Mouse (Mus musculus): Measurements from ENCODE around the gene Cnih3.

Cnih3 gene

DNA sequence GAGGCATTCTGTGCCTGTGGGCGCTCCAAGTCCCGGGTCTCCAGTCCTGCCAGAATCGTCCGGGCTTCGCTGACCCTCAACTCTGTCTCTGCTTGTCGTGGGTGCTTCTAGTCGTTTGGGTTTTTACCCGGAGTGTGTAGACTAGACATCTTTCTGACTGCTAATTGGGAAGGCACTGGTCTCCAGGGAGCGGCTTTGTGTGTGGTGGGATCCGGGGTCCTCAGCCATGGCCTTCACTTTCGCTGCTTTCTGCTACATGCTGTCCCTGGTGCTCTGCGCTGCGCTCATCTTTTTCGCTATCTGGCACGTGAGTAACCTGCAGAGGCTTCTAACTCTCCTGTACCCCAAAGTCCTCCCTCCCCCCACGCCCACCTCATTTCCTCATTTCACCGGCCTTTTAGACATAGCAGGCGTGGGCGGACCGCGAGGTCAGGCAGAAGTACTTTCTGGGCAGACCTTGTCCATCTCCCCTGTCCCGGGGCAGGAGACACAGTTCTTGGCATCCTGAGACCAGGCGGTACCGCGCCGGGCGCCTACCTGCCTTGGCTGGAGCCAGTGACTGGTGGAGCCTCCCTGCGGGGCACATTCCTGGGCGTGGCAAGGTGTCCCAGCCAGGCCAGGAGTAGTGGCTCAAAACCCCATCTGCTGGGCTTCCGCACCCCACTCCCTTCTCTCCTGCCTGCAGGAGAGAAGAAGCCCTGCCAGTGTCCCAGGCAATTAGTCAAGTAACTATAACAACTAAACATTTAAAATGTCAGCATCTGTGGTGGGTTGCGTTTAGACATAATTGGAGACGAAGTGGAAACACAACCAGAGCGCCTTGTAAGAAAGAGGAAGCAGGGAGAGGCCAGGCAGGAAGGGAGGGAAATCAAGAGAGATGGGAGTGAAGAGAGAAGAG, 1.0 kb downstream of the Cnih3 start:
- no peak for DNase-seq (ENCODE audit: low spot score in 2 of 2)

DNA sequence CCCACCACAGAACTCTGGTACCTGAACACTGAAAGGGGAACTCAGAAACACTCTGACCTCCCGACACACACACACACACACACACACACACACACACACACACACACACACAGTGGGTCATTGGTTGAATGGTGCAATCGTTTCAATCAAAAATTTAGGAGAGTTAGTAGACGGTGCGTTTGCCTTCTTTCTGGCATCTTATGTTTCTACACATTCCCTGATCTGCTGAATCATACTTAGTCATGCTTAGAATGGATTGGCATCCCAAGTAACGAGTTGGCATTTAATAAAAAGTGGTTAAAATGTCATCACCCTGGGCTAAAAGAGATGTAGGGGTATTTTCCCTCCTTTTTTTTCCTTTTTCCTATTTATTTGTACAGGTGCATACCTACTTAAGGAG, 3.3 kb downstream of the Cnih3 start:
- no peak for DNase-seq (ENCODE audit: low spot score in 2 of 2)

DNA sequence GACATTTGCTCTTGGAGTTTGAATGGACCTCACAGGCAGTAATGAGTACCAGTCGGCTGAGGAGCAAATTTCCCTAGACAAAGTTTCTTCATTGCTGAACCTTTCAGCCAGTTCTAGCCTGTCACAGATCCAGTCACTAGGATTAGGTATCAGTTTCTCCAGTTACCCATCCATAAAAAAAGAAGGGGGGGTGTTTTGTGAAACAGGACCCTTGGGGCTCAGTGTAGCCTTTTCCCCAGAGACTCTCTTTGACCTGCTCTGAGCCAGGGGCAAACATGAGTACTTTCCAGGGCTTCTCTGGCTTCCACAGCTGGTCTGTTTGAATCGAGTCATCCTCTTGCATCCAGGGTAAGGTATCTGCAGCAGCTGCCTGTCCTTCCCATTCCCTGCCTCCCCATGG, 5.4 kb downstream of the Cnih3 start:
- DNase-seq (ENCODE audit: low spot score in 2 of 2): no peak

DNA sequence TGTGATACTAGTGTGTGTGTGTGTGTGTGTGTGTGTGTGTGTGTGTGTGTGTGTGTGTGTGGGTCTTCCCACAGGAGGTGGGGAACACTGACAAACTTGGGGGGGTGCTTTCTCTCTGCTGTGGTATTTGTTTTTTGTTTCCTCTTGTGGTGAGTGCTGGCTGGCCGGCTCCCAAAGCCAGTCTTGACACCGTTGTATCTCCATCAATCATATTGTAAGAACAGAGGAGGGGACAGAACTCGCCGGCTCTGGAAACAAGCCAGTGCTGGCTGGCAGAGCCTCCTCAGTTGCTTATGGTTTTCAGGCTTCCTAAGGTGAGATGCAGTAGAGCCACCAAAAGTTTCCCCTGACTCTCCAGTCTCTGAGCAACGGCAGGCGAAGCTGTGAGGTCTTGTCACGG, 6.1 kb downstream of the Cnih3 start:
- DNase-seq (ENCODE audit: low spot score in 2 of 2): no peak

DNA sequence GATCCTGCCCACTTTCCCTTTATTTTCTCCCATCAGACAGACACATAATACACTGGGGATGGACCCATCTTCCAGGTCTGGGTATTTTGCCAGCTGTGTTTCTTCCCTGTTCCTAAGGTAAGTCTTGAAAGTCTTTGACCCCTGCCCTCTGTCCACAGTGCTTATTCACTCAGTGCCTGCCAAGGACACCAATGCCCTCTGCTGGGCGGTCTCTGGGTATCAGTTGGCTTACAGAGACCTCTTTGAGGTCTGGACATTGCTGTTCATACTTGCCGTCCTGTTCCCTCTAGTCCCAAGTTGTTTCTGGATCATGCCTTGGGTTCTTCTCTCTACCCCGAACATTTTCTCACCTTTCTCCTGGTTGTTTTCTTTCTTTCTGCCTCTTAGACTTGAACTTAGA, 8.3 kb downstream of the Cnih3 start:
- no peak for DNase-seq (ENCODE audit: low spot score in 2 of 2)

DNA sequence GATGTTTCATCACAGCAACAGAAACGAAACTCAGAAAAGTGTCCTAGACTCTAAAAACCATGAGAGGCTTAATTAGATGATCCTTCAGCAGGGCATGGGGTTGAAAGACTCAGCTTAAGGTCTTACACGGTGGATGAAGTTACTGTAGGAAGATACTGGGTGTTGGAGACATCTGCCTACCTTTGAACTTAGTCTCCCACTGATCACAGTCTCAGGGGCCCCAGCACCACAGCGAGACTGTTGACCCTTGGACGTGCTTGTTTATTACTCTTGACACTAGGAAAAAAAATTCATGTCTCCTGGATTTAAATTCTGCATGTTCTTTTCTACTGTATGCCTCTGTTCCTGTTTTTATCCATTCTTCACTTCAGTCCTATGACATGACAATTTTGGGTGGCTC, 11.6 kb downstream of the Cnih3 start:
- DNase-seq (ENCODE audit: low spot score in 2 of 2): no peak

DNA sequence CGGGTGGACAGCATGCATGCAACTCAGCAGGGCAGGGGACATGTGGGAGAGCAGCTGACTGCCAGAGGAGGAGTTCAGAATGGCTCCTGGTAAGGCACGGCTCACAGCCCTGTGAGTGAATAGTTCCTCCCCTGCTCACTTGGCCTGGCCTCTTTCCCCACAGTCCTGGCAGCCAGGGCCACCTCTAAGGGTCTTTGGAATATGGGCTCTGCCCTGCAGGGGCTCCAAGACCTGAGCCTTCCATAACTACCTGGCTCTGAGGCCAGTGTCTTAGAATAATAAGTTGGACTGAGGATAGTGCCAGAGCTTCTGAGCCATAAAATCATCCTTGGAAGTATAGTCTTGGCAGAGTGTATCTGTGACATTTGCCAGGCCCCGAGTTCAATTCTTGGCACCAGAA, 12.9 kb downstream of the Cnih3 start:
- no peak for DNase-seq (ENCODE audit: low spot score in 2 of 2)

DNA sequence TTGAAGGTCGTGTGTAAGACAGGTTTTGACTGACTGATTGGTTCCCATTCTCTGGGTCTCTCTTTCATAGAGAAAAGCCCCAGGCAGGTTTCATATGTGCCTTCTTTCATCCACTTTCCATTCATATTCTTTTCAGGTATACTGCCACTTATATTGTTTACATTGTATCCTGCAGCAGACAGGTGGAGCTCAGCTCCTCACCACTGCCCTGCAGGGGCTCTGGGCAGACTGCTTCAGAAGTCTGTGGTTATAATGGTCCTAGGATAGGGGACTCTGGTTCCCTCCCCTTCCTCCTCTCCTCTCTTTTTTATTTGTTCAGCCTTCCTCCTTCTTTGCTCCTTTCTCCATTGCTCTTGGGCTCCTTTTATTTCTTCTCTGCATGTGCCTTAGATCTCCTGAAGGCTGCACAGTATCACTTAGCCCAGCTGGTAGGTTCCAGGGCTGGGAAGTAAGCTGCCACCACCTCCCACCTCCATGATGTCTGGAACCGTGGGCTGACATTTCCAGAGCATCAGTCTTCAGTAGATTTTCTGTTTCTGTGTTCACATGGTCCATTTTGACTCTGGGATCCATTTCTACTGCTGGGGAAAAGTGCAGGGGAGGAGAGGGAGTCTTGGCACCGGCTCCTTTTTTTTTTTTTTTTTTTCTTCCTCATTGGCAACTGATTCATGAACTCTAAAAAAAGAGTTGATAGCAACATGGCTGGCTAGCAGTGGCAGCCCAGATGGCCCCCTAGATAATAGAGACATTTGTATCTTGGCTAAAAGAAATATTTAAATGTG, 16.6 kb downstream of the Cnih3 start:
- DNase-seq (ENCODE audit: low spot score in 2 of 2): no peak

DNA sequence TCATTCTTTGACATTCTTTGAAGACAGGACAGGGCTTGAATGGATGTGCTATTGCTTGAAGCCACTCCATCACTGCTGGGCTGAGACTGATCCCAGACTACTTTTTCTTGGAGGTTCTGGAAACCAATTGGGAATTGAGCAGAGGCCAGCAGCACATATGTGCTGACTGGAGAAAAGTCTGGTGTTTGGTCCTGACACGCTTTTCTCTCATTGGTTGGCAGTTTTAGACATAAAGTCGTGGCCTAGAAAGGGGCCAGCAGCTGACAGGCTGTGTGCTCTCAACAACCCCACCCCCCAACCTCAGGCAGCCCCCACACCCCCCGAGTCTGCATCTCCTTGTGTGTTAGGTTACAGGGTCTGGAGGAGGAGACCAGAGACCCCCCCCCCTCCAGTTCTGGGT, 17.9 kb downstream of the Cnih3 start:
- DNase-seq (ENCODE audit: low spot score in 2 of 2): no peak

DNA sequence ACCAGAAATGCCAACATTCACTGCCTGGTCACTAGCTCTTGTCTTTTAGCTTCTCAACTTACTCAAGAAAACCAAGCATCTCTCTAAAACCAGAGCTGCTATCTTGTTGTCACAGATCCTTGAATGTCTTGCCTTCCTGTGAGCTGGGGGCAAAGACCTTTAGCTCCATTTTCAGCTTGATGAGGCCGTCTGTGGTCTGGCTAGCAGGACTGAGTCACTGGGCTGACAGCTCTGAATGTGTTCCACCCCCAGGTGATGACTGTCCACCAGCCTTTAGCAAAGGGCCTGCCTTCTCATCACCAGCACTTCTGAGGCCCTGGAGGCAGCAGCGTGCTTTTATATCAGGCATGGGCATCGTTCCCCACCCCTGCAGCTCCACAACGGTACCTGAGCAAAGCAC, 18.8 kb downstream of the Cnih3 start:
- DNase-seq (ENCODE audit: low spot score in 2 of 2): no peak

DNA sequence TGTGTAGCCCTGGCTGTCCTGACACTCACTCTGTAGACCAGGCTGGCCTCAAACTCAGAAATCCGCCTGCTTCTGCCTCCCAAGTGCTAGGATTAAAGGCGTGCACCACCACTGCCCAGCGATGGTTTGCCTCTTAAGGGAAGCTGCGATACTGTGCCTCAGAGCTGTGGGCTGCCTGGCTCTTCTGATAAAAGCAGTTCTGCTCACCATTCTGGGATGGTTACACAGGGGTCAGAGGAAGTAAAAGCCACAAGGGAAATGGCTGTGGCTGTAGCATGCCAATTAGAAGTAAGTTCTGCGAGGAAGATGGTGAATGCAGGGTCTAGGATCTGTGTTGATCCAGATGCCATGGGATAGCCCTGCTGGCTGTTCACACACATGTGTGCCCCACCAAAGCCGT, 19.9 kb downstream of the Cnih3 start:
- DNase-seq (ENCODE audit: low spot score in 2 of 2): no peak

DNA sequence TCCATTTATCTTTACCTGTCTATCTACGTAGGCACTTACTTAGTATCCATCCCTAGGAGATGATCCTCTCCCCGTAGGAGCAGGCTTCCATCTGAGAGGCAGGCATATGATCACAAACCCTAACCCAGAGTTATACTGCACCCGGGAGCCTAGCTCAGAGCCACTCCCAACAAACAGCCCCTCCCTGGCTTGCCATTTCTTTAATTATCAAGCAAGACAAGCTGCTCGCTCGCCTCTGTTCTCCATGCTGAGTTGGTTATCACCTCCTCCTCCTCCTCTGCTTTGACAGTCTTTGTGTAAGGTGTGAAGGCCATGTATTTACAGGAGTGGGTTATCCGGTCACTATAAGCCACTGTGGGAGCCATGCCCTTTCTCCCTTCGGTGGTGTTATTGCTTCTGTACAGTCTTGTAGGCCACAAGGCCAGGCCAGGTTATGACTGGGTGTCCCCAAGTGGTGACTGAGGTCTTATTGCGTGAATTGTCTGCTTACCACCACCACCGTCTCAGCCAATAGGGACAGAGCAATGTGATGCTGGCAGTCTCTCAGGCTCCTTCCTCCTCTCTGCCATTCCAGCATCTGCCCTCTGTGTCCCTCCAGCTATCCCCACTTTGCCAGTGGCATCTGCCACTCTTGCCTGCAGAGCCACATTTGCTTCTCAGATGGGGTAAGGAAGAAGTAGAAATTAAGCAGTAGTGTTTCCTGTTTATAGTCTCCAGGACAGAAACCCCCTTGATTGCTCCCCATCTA, 22.4 kb downstream of the Cnih3 start:
- no peak for DNase-seq (ENCODE audit: low spot score in 2 of 2)

DNA sequence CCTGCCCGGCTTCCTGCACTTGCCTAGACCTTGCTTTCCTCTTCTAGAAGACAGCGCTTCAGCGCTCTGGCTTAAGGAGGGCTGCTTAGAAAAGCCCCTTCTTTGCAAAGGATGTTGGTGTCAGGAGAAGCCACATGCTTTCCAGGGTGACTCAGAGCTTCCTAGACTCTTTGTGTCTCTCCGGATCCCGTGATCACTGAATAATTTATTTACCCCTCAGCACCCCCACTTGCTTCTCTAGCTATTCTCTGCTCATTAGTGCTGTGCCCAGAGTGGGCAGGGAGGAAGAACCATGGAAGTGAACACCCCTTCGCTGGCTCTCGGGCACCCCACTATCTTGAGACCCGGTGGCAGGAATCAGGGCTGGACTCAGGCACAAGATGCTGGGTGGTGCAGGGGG, 24.0 kb downstream of the Cnih3 start:
- DNase-seq (ENCODE audit: low spot score in 2 of 2): no peak

DNA sequence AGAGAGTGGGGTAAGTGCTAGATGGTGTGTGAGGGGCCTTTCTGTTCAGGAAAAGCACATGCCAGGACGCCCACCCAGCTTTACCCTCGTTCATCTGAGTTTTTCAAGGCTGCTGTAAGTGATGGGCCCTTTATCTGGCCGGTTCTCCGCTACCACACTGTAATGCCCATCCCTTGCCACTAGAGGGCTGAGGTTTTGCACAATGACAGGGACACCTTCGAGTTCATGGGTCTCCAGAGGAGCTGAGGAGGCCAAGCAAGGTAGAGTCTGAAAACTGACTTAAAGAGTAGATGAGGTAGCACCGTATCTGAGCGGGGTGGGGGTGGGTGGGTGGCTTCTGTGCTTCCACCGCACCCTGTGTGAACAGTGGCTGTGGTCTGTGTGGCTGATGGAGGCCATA, 27.2 kb downstream of the Cnih3 start:
- DNase-seq (ENCODE audit: low spot score in 2 of 2): peak; percentile 23 to 26

DNA sequence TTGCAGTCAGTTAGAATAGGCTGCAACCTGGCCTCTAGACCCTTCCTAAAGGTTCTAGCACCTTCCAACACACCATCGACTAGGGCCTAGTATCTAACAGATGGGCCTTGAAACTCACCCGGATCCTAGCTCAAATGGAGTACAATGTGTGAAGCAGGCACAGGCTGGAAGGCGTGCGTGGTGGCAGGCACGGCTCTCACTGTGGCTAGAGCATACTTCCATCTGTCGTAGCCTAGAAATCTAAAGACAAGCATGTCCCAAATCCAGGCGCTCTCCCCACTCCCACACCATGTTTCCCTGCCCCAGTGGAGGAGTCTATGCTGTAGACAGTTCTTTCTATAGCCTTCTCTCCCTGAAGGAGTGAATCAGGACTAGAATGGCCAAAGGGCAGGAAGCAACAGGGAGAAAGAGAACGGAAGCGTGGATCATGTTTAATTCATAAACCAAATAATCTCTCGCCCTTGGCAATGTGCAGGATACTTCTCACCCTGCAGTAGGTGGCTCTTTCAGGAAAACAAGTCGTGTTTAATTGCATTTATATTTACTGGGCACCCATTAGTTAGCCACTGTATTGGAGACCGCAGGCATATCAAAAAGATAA, 29.1 kb downstream of the Cnih3 start:
- DNase-seq (ENCODE audit: low spot score in 2 of 2): no peak

DNA sequence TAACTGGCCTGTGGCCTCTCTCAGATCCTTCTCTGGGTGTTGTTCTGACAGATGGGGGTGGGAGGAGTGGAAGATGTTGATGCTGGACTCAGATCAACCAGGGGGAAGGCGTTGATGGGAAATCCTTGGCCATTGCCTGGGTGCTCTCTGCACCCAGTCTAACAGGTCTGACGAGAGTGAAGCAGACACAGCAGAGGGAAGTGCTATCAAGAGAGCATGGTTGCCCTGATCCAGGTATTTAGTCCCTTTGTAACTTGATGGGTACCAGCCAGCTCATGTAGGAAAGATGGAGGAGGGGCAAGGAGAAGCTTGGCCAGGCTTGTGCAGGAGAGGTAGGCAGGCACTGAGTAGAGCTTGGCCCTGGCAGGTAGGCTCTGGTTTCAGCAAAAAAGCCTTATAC, 36.8 kb downstream of the Cnih3 start:
- DNase-seq (ENCODE audit: low spot score in 2 of 2): no peak

DNA sequence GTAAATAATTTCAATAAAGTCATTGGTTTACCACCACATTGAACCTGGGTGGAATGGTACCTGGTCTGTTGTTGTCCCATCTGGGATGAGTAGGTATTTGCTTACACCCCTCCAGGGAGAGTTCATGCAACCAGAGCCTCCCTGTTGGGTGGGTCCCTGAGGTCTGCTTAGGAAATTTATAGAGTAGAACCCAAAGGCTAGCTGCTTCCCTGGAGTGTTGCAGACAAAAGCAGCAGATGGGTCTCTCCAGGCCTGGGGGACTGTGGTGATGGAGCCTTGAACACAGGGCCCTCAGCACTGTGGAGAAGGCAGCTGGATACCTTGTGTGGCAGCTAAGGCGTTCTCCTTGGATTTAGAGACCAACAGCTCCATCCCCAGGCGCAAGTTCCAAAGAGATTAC, 40.1 kb downstream of the Cnih3 start:
- DNase-seq (ENCODE audit: low spot score in 2 of 2): no peak

DNA sequence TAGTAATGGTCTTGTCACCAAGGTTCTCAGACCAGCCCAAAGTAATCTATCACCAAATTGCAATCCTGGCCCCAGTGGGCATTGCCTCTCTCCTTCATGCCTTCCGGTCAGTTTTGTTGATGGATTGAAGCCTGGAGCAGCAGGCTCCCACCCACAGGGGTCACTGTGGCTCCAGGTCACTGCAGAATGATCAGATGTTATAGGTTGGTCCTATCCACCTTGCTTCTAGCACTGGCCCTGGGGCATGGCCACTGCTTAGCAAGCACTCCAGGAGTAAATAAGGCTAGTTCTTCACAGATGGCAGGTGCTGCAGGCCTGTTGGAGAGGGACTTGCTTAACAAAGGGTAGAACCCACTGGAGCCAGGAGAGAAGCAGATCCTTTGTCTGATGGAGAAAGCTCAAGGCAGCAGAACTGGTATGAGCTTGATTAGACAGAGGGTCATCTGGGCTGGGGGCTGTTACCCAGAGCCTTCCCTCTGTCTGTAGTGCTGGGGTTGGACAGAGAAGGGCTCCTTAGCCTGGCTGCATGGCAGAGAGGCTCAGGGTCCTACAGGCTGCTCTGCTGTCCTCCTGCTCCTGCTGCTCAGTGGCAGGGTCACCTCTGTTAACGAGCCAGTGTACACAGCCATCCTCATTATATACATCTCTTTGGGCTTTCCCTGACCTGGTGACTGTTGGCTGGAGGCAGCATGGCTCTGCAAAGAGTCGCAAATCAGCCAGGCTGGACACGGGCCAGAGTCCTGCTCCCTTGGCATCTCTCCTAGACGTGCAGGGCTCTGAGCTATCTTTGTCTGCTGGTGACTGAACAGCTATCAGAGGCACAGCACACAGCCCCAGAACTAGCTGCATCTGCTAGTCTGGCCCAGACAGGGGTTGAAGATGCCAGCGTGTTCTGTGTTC, 41.1 kb downstream of the Cnih3 start:
- DNase-seq (ENCODE audit: low spot score in 2 of 2): peak in 1 of 2 experiments; percentile 54

DNA sequence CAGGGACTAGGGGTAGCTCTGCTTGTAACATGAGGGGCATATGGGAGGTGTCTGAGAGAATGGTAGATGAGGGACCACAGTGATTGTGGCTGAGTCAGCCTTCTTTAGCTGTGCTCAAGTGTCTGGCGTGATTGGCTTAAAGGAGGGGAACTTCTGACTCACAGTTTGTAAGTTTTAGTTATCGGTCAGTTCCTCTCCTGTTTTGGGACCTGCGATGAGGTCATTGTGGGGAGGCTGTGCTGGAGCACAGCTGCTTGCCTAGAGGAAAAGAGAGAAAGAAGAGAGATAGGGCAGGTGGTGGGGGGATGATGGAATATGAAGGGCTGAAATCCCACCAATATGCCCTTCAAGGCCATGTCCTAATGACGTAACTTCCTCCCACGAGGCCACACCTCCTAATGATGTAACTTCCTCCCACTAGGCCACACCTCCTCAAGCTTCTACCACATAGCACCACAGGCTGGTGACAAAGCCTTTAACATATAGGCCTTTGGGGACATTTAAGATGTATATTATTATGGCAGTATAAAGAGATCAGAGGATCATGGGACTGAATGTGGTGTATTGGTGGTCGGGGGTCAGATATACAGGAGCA, 42.9 kb downstream of the Cnih3 start:
- no peak for DNase-seq (ENCODE audit: low spot score in 2 of 2)

DNA sequence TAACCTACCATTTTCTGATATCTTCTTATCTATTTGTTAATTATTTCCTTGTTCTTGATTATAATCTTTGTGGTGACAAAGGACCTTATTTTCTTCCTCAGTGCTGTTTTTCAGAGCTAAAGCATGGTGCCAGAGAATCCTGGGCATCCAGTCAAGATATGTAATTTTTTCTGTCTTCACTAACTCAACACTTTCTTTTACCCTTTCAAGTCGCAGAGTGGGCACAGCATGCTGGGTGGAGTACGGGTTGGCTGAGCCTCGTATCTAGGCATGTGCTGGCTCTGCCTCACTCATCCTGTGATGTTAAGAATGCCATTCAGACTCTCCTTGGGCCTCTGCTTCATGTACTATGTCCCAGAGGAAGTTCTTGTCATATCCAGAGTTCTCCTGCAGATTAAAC, 46.8 kb downstream of the Cnih3 start:
- DNase-seq (ENCODE audit: low spot score in 2 of 2): no peak

DNA sequence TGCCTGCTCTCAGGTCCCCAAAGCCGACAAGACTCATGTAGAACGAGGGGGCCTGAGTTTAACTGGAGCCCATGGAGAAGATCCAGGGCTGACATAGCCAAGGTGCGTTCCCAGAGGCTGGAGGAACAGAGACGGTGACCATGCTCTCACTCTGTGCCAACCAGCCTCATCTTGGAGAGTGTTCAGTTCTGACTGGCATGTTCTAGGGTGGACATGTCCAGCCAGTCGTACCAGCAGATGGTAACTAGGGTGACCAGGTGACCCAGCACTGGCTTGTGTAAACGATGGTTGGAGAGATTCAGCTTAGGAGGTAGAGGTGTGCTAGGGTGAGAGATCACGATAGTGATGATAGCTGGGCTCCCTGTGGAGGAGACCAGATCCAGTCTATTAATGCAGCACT, 50.6 kb downstream of the Cnih3 start:
- DNase-seq (ENCODE audit: low spot score in 2 of 2): no peak

Measured in urinary bladder, postnatal 36 days (tissue).